Mouse (Mus musculus) CH12F3 (cell line): ENCODE data around the gene Gcnt2.
"Not testable (repeated sequence)": the region's sequence is repeated elsewhere in the genome, so short reads cannot be mapped to it uniquely, and the experiment has no call there.

ENCODE experiments used
- in situ Hi-C: fragments of 300-500 bp; cut with MboI; formaldehyde crosslinking; loops from 2 replicates; pipeline ENCODE4 v1.14.3; 2020; ENCODE audit warnings: low sequenced_read_pairs

Gcnt2 gene

DNA sequence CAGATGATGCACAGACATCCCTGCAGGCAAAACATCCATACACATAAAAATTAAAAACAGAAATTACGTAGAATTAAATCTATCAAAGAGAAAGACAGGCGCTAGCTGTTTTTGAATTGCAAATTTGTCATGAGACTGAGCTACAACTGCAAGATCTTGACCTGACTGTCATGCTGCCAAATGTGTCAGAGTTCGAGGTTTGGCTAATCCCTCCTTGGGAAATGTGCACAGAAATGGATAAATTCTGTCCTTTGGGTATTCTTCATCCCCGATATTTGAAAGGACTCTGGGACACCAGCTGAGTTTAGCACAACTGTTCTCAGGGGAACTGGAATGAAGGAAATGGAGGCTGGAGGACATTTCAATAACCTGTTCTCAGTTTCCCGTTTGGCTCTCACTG lies 41.7 kb downstream of the Gcnt2 start:
- in situ Hi-C loops = no loop called here

DNA sequence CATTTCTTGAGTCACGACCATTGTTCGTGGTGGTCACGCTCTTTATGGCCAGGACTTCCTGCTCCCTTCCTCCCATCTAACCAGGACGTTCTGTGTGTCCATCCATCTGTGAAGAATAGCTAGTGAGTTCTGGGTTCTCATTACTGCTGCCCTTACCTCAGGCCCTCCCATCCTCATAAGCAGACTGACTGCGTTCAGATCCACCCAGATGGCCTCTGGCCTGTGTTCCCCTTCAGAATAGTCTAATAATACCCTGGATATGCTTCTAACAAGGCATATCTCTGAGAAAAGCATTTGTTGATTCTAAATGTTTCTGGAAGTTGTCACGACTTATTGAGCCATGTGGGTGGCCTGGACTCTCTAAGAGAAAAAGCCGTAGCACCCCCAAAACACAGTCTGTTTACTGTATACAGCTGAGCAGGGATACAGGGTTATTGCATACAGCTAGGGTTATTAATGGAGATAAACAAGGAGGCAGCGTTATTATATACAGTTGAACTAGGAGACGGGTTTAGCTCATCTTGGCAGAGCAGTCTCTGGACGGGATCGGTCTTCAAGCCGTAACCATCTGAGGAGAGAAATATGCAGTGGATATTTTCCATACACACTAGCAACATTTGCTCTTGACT lies 42.4 kb downstream of the Gcnt2 start:
- in situ Hi-C loops = no loop called here

DNA sequence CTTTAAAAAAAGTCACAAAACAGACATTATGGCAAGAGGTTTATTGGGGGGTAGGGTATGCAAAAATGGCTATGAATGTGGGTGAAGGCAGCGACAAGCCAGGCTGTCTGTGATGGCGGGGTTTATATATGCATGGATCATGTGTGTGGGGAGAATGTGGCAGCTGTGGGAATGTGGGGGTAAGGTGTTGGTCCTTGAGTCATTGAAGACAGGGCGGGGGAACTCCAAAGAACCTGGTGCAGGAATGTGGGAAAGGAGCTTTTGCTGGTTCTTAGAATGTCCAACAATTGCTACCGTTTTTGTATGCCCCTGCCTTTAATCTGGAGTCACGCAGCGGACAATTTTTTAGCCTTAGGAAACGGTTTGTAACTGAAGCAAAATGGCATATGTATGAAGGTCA lies 44.5 kb downstream of the Gcnt2 start:
- in situ Hi-C loops = no loop called here

DNA sequence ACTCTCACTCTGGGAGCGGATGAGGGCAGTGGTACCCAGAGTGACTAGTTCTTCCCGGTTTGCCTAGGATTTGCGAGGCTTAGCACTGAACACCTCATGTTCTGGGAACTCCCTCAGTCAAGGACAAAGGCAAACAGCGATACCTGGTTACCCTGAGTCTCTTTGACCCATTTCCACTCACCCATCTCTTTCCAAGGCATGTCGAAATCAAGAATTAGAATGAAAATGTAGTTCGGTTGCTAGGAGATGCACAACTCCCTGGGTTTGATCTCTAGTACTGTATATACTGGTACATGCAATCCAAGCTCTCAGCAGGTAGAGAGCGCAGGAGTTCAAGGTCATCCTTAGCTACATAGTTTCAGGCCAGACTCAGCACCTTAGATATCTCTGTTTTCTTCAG lies 47.0 kb downstream of the Gcnt2 start:
- in situ Hi-C loops = no loop called here

DNA sequence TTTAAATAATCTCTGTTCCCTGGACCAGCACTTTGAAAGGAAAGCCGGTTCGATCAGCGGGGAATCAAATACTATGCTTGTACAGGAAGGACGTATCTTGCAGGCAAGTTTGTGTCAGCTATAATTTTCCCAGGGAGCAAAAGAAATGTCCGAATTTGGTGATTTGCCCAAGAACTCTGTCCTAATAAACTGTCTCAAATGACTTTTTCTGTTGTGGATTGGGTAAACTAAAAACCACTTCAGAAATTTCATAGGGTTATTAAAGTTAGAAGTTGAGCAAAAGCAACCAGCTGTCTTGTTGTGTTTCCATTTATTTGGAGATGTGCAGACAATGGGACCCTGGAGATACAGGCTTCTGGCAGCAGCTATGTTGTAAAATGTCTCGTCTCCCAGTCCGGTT lies 47.7 kb downstream of the Gcnt2 start:
- in situ Hi-C loops = no loop called here

DNA sequence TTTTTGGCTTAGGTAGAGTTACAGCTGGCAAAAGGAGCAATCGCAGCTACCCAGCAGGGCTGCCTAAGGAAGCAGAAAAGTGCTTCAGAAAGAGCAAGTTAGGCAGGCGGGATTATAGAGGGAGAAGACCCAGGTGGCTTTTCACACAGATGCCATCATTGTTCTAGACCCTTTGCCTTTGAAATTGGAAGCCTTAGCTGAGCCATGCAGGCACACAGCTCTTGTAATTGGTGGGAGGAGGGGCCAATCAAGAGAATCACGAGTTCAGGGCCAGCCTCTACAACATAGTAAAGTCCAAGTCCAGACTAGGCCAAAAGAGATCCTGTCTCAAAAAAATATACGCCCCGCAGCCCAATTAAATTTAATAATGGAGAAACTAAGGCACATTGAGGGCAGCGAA lies 48.5 kb downstream of the Gcnt2 start:
- in situ Hi-C loops = no loop called here

DNA sequence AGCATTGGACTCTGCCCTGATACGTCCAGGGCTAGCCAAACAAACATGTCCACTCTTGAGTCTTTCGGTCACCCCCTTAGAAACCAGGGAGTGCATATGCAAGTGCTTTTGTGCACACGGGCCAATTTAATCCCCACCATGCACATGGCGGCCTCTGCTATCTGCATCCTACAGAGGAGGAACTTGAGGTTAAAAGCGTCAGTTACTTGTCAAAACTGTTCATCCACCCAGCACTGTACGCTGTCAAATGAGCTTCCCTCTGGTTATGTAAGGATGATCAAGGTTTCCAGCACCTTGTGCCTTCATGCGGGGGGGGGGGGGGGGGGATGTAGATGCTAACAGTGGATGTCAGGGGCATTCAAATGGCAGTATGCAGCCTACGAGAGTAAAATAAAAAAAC lies 49.5 kb downstream of the Gcnt2 start:
- in situ Hi-C loops = no loop called here

DNA sequence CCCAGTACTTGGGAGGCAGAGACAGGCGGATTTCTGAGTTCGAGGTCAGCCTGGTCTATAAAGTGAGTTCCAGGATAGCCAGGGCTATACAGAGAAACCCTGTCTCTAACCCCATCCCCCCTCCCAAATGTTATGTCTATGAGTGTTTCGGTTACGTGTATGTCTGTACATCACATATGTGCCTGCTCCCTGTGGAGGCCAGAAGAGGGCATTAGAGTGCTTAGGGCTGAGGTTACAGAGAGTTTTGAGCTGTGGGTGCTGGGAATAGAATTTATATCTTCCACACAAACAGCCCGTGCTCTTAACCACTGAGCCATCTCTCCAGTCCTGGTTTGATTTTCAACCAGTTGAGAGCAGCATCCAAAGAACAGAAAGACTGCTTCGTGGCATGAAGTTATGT lies 50.5 kb downstream of the Gcnt2 start:
- in situ Hi-C loops = no loop called here

DNA sequence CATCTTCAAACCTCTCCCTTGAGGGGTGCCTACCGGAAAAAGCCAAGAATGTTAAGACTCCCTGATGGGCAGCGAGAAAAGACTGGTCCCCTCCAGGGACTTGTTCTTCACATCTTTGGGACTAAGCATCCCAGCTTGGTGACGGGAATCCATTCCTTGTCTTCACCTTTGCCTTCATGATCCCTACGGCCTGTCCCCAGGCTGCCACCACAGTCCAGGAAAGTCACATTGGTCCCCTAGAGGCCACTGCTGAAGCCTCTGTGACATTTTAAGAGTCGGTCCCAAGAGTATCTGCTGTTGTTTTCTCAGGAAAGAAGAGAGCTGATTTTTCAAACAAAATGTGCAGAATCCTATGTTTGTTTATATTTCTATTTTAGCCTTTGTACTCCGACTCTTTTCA lies 52.4 kb downstream of the Gcnt2 start:
- in situ Hi-C loops = no loop called here

DNA sequence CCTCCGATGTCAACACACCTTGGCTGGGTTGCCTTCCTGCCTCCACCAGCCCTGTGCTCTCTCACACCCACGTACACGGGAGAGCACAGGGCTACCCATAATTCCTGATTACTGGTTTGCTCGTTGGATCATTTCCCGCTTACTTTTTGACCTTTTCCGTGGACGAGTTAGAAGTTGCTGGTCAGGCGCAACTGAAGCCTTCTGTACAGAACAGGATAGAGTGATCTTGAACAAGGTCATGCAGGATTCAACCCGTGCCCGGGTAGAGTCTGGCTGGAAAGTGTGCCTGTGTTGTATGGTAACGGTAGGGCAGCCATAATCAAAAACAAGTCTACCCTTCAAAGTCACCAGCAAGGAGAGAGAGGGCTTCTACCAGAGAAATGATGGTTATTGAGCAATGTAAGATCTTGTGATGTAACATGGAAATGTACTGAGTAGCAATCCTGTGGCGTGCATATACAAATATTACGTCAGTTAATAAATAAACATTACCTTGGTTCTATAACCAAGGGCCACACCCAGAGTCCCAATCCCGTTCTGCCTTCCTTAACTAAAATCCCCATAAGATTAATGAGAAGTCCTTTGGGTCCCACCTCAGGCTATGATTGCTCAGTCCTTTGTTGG lies 54.0 kb downstream of the Gcnt2 start:
- in situ Hi-C loops = no loop called here

DNA sequence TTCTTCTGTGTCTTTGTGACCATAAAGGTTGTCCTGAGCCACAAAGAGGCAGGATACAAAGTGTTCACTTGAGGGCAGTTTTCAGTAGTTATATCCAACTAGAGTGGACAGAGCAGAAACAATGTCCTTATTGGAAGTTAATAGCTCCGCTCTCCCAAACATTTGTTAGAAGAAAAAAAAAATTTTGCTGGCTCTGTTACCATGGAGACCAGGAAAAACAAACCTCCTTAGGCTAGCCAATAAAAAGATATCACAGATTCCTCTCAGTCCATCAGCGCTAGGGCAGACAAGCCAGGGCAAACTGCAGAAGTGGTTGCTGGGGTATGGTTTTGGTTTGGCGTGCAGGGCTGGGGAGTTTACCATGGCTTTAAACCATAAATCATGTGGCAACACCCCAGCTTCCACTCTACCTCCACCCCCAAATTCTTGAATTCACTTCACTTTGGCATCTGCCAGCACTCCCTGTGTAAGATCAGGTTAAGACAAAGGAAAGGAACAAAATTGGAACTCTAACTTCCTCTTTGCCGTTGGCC lies 54.6 kb downstream of the Gcnt2 start:
- in situ Hi-C loops = no loop called here

DNA sequence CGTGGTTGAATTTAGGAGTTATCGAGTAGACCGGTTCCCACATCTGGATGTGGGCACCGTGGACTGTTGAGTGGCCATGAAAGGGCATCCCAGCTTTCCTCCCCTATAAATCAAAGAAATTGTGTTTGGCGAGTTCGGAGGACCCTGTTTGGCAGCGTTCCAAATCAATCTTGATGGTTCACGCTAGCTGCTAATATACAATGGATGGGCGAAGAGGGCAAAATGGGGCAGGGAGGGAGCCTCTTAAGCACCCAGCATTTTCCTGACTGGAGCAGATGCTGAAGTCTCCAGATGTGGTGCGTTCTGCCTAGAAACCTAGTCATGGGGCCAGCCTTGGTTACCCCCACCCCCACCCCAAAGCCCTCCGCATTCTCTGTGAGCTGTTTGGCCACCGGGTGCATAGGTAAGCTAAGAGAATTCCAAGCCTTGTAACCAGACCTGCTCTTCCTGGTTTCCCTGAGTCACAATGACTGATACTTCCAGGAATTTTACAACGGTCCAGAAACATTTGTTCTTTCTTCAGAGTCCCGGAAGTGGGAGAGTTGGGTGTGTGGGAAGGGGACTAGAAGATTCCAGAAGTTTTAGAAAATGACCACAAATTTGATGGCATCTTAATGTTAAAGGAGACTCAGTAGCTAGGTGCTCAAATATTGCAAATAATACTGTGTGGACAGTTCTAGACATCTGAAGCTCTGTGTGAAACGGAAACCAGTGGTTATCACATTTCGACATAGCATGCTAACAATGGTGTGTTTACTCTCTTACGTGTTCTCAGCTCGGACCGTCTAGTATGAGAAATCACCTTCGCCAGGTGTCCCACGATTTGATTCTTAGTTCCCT lies 57.0 kb downstream of the Gcnt2 start:
- in situ Hi-C loops = no loop called here

DNA sequence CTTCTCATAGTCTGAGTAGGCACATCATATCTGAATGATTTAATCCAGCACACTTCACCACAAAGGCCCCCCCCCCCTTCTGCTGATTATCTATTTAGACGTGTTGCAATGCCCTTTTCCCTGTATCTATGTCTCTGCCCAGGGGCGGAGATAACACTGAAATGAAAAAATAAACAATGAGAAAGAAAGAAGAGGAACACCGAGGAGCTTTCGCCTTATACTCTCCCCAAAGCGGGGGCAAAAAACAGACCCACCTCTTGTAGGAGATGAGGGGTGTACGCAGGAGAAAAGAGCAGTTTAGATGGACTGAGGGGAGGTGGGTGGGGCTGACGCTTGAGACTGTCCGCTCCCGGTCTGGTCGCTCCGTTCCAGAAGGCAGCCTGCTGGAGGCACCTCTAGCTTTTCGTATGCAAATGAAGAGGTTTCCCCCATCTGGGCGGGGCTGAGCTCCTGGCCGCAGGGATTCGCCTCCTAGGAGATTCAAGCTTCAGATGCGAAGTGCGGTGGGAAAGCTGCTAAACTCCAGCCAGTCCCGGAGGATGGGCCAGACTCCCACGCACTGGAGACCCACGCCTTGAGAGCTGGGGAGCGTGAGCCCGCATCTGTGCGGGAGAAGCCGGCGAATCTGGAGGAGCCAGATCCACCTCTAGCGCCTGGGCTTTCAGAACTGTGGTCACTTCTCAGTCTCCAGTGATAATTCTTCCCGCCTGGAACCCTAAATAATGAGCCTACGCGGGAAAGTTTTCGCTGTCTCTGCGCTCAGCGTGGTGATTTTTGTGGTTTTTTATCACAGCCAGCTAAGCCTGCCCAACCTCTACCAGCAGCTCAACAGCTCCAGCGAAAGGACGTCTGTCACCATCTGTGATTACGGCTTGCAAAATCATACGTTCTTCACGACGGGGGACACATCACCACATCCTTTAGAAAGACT lies 57.9 kb downstream of the Gcnt2 start:
- in situ Hi-C loops = no loop called here

DNA sequence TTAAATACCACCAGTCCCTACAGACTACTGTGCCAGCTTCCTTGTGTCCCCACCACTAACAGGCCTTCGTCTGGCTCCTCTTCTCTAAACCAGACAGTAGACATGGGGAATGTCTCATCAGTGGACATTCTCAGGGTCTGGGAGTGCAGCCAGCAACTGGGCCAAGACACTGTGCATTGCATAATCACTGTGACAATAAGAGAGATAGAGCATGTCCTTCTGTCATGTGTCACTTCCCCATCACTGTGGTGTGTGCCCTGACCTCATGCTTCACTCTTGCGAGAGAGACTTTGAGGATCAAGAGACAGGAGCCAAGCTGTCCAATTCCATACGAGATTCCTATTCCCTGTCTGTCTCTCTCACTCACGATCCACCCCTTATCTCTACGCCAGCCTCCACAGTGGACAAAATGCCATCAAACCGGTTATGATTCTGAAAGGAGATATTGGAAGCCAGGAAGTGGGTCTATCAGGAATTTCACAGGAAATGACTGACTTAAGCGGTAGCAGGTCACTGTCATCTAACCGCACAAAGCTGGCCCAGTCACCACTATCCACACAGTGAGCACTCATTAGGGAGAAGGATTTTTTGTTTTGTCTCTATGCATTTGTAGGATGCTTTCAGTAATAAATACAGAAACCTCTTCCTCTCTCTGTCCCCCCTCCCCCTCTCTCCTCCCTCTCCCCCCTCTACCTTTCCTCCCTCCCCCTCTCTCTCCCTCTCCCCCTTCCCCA lies 61.9 kb downstream of the Gcnt2 start:
- in situ Hi-C loops = no loop called here

DNA sequence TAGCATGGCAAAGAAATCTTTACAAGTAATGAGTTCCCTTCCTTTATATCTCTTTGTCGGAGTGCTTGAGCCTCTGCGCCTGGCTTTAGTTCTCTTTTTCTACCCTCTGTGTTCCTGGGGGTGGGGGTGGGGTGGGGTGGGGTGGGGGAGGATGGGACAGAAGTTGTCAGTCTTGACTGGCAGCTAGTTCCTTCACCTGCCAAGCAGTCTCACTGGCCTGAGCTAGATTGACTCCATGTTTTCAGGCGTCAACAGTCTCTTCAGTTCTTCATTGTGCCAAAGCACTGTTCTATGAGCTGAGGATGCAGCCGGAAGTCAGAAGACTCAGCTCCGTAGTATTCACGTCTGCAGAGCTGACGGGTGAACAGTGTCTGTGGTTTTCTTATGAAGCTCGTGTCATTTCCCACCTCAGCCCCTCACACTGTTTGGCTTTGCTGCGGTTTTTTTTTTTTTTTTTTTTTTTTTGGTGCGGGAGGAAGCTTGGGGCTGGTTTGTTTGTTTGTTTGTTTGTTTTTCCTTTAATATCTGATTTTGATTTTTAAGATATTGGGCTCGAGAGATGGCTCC lies 62.8 kb downstream of the Gcnt2 start:
- in situ Hi-C loops = no loop called here

DNA sequence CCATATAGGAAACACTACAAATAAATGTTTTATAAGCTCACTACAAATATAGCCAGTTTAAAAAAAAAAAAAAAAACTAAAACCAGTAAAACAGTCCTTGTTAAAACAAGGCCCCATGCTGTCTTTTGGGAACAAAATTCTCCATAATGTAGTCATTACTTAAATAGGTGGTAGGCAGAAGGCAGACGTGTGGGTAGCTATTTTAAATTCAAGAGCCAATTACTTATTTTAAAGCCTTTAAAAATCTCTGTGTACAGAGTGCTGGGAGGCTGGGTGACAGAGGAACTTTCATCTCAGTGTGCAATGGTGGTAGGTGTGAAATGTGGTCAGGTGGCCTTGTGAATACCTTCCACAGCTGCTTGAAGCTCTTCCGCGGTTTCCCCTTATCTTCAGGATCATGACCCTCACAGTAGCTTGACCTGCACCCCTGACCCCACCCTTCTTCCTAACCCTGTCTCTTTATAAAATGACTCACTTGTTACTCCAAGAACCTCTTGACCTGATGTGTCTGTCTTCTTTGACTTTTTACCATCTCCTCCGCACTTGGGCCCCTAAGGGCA lies 64.3 kb downstream of the Gcnt2 start:
- in situ Hi-C loops = no loop called here

DNA sequence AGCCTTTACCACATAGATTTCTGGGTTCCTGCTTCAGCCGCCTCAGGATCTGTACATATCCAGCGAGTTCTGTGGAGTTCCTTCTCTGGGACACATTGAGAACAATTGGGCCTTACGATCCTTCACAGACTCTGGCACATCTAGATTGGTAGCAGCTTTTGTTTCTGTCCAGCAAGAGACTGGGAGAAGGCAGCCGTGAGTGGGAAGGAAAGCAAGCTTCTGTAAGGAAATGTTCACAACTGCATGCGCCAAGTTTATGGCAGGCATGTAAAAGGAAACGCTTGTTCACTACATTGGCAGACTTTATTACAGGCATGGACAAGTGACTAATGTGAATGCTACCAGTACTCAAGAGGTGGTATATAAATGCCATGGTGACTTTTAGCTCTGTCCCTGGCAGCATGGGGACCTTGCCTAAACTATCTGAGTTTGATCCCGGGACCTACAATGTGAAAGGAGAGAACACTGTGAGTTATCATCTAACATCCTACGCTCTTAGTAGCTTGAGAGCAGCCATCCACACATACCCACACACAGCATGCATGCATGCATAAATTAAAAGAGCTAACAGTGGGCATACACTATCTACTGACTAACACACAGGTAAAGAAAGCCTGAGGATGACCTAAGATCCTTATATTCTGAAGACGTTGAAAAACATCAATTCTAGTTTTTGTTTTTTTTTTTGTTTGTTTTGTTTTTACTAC lies 68.8 kb downstream of the Gcnt2 start:
- in situ Hi-C loops = no loop called here

DNA sequence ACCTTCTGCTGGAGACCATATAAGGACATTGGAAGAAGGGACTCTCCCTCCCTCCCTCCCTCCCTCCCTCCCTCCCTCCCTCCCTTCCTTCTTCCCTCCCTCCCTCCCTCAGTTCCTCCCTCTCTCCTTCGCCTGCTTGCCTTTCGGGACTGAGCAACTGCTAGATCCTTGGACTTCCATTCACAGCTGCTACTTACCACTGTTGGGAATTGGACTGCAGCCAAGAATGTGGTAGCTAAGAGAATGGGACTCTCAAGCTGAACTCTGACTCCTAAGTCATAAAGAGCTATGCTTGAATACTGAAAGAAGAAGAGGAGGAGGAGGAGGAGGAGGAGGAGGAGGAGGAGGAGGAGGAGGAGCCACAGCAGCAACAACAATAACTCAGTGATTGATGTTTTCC lies 72.3 kb downstream of the Gcnt2 start:
- in situ Hi-C loops = not testable (repeated sequence)

DNA sequence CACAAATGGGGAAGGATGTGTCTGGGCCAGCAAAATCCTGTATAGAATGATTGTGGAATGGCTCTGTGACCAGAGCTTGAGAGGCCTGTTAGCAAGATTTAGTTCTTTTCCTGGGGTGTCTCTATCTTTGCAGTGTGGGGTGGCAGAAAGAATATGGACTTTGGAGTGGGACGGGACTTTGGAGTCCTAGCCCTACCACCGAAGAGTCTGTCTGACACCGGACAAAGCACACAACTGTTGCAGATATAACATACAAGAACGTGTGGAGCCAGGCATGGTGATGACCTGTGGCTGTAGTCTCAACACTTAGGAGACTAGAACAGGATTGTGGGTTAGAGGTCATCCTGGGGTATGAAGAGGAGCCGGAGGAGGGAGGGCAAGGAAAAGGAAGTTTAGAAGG lies 73.0 kb downstream of the Gcnt2 start:
- in situ Hi-C loops = no loop called here
